Mouse (Mus musculus) embryonic fibroblast, embryonic 13.5 days (primary cell): ENCODE data around the gene Kdm5a. TPM values are rescaled to one million over a fixed set of nuclear protein-coding genes. Genes with fewer than 3 reads are reported as not detected.

Experiments used
- H3K27ac ChIP-seq: 2 replicates; pipeline ENCODE4 v1.5.1; 2012; ENCODE audit warnings: low read length, control low read depth, inconsistent platforms; ENCODE audit not compliant: insufficient read depth
- H3K4me1 ChIP-seq: 2 replicates; pipeline ENCODE4 v1.6.1; 2011; ENCODE audit warnings: low read length; ENCODE audit not compliant: control insufficient read depth, insufficient read depth
- H3K4me3 ChIP-seq: 2 replicates; pipeline ENCODE4 v1.5.1; 2011; ENCODE audit warnings: mild to moderate bottlenecking, control low read depth, low read length; ENCODE audit not compliant: insufficient read depth
- CTCF ChIP-seq: IDR thresholded peaks from 2 replicates; pipeline ENCODE4 v1.5.1; 2011; ENCODE audit warnings: mild to moderate bottlenecking, control low read depth, low read length, moderate library complexity, borderline replicate concordance; ENCODE audit not compliant: insufficient read depth
- POLR2A ChIP-seq: IDR thresholded peaks from 2 replicates; pipeline ENCODE4 v1.6.1; 2011; ENCODE audit warnings: low read depth, mild to moderate bottlenecking, control low read depth, low read length, moderate library complexity
- polyA plus RNA-seq: library from polyadenylated mRNA; stranded (reverse); fragments of >200 nt; gene quantifications from 2 replicates; pipeline ENCODE4 v1.2.4, GENCODE M21; 2011; ENCODE audit warnings: low read depth; ENCODE audit not compliant: missing spikeins, insufficient read length

Gene Kdm5a
- 45.3 and 51.6 TPM in 2 replicates for polyA plus RNA-seq

DNA sequence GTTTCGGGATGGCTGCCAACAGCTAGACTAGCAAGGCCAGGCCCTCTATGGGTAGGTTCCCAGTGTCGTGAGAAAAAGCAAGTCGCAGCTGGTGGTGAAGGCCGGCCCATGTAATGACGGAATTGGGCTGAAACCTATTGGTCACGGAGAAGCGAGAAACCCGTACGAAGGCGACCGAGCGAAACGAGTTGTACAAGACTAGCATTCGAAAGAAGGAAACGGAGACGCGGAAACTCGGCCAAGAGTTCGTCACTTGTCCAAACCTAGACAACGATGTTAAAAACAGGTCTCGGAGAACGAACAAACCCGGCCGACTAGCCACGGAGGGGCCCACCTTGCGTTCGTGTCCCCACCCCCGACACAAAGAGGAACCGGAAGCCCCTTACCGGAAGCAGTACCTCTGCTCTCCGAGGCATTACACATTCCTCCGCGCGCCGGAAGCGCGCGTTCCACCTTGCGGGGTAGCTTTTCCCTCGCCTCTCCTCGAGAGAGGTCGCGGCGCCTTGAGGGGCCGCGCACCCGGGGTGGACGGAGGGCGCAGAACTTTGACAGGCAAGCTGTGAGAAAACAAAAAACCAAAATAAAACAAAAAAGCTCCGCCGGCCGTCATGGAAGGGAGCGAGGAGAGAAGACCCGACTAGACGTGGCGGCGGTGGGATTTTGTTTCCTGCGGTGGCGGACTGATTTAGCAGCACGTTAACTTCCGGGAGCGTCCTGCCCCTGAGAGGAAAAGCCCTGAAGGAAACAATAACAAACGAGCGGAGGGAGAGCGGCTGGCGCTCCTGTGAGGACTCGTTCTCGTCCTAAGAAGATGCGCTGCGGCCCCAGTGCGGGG lies at the start of gene Kdm5a, which contains the start of gene Ccdc77:
Kdm5a (plus strand) TSS at position 437 of the 835 bp plus-strand sequence.
Ccdc77 (minus strand) TSS at position 687 of the 835 bp plus-strand sequence.
- peak; percentile 74 for TF ChIP-seq POLR2A
- no peak for TF ChIP-seq CTCF
- peak within 1 kb of the TSS; percentile 98 for H3K27ac ChIP-seq

DNA sequence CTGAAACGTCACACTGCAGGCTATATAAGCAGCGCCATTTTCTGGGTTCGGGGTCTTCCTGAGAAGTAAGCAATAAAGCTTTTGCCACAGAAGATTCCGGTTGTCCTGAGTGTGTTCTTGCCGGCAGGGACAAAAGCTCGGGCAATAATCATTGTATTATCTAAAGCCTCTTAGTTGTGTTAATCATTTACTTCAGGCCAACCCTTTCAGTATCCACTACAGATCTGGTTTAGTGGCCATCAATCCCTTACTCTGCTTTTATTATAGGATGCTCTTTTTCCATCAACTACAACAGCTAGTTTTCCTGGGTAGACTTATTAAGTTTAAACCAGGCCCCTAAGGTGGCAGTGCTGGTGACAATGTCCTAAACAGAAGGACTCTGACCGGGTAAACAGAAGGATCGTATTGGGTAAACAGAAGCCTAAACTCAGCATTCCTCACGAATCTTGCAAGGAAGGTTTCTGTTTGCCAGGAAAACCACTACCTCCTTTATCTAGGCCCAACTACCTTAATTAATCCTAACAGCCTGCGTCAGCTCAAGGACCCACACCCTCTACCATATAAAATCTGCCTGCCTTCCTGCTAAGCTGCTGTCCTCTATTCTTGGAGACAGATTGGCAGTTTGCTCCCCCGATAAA lies 45.5 kb upstream of the Kdm5a start:
- no peak overlapping the region for H3K27ac ChIP-seq
- no peak for TF ChIP-seq POLR2A
- H3K4me3 ChIP-seq, result no peak overlapping the region
- H3K4me1 ChIP-seq, result no peaks in the 10 kb centered on the region

More for the DNA sequence above, at the start of gene Kdm5a, which contains the start of gene Ccdc77:
- peaks cover 7% of the 10 kb centered on the region; the same call in 1 of the 2 replicates for H3K4me1 ChIP-seq
- peak within 1 kb of the TSS; percentile 85 for H3K4me3 ChIP-seq

DNA sequence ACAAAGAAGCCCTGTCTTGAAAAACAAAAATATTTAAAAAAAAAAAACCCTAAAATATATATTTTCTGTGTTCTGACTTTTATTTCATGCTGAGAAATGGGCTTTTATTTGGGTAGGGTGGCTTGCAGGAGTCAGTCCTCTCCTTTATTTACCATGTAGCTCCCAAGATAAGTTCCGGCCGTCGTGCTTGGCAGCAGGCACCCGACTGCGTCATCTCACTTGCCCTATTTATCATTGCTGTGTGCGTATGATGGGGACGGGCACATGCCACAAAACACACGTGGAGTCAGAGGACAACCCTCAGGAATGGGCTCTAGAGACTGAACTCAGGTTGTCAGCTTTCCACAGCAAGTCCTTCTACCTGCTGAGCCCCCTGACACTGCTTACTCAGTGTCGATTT lies 44.8 kb upstream of the Kdm5a start:
- no peak overlapping the region for H3K4me3 ChIP-seq
- no peak for TF ChIP-seq CTCF
- TF ChIP-seq POLR2A, result no peak
- no peak overlapping the region for H3K27ac ChIP-seq
- no peaks in the 10 kb centered on the region for H3K4me1 ChIP-seq

DNA sequence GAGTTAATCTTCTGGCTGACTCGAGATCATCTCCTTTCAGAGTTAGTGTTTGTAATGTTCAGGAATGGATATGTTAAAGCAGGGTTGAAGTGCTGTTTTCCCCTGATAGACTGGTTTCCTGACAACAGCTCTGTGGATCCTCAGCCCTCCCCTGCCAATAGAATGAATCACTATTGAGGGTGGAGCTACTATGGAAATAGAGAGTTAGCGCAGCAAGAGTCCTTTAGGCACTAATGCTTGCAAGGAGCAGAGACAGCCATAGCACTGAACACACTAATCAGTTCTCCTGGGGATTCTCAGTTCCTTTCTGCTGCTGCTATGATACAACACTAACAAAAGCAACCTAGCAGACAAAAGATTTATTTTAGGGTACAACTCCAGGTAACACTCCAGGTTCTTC lies 43.6 kb upstream of the Kdm5a start:
- Histone ChIP-seq H3K4me3 (no peak overlapping the region), H3K27ac (no peak overlapping the region), H3K4me1 (no peaks in the 10 kb centered on the region)
- TF ChIP-seq CTCF (no peak), POLR2A (no peak)

DNA sequence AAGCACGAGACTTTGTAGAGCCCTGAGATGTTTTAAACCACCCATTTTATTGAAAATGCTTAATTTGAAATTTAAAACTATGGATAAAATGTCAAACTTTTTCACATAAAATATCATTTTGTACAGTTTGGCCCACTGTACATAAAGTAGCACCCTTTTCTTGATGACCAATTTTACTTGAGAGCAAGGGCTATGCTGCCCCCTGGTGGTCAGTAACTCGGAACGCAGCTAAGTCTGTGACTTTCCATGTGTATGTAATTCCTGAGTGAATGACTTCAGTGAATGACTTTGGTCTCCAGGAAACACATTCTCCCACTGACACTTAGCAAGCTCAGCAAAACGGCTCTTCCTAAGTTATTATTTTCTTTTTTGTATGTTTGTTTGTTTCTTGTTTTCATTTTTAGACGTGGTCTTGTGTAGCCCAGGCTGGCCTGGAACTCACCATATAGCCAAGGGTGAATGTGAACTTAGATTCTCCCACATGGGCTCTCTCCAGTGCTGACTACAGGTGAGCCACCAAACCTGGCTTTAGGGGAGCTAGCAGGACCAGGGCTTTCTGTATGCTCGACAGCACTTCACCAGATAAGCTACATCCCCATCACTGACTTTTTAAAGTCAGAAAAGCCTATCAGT lies 39.5 kb upstream of the Kdm5a start:
- peak; percentile 75; the same call in 1 of the 2 replicates for TF ChIP-seq CTCF
- TF ChIP-seq POLR2A, result no peak

DNA sequence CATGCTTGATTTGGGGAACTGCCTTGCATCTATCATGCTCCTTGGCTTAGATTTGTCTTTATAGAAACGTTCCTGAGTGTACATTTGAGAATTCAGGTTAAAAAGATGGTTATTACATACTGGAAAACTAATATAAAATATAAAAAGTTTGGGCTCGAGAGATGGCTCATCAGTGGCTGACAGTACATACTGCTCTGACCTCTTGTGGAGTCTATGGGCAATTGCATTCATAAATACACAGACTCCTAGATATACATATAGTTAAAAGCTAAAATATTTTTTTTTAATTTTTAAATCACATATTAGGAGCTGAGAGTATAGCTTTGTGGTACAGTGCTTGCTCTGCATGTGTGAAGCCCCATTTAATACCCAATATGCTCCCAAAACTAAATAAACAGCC lies 31.6 kb upstream of the Kdm5a start:
- Histone ChIP-seq H3K4me3 (no peak overlapping the region), H3K27ac (no peak overlapping the region), H3K4me1 (no peaks in the 10 kb centered on the region)
- TF ChIP-seq POLR2A, result no peak

More for the DNA sequence above, 39.5 kb upstream of the Kdm5a start:
- no peak overlapping the region for H3K4me3 ChIP-seq
- no peak overlapping the region for H3K27ac ChIP-seq
- no peaks in the 10 kb centered on the region for H3K4me1 ChIP-seq

DNA sequence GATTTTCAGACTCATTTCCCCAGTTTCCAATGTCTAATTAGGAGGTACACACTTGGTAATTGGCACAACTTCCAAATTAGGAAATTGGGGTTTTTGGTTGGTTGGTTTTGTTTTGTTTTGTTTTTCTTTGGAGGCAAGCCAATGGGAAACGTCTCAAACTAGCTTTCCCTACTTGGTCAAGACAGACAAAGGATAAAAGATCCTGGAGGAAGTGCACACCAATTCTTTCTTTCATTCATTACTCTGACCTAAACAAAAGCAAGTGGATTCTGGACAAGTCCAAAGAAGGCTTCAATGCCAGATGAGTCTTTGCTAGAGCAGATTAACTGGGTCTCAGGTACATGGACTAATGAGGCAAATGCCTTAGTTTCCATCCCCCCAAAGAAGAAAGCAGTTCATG lies 19.9 kb upstream of the Kdm5a start:
- H3K4me3 ChIP-seq, result no peak overlapping the region
- H3K4me1 ChIP-seq, result no peaks in the 10 kb centered on the region
- TF ChIP-seq POLR2A (no peak), CTCF (no peak)
- no peak overlapping the region for H3K27ac ChIP-seq

DNA sequence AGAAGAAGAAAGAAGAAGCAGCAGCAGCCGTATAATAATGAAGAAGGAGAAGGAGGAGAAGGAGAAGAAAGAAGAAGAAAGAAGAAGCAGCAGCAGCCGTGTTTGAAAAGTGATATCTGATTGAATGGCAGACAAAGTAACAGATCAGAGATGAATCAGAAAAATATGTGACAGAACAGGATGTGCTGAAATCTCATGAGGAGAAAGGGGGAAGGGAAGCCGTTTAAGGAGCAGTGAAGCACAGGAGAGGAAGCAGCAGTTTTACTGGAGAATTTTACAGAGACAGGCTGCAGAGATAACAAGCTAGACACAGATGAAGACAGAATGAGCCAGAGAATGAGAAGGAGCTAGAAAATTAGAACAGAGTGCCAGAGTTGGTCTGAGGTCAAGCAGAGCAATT lies 14.9 kb upstream of the Kdm5a start:
- Histone ChIP-seq H3K4me3 (no peak overlapping the region), H3K27ac (no peak overlapping the region)
- TF ChIP-seq POLR2A, result no peak
- TF ChIP-seq CTCF, result no peak

DNA sequence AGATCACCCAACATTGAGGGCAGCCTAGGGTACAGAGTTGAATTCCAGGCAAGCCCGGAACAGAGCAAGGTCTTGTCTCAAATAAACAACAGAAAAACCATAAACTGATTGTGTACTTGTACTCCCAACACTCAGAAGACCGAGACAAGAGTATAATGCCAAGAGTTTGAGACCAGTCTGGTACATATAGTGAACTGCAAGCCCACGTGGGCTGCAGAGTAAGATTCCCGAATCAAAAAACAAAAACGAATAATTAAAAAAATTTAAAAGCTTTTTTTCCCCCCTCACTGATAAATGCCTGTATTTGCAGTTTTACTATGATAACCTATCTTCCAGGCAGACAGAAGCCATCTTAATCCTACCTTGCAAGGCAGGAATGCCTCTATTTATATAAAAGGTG lies 7.4 kb upstream of the Kdm5a start:
- no peak for TF ChIP-seq CTCF
- no peak for TF ChIP-seq POLR2A
- Histone ChIP-seq H3K27ac (peak overlapping the region; percentile 68), H3K4me1 (no peaks in the 10 kb centered on the region), H3K4me3 (peak overlapping the region; percentile 71)

More for the DNA sequence above, 14.9 kb upstream of the Kdm5a start:
- no peaks in the 10 kb centered on the region for H3K4me1 ChIP-seq
